Mouse (Mus musculus) ES-E14 (cell line): ENCODE data around the gene Sec14l5. TPM values are rescaled to one million over a fixed set of nuclear protein-coding genes. Genes with fewer than 3 reads are reported as not detected.
"Not testable (repeated sequence)": the region's sequence is repeated elsewhere in the genome, so short reads cannot be mapped to it uniquely, and the experiment has no call there.

Experiments
- DNase-seq: peaks from one replicate; pipeline ENCODE4 v3.0.0-alpha.2; 2013; ENCODE audit warnings: low read depth, low spot score
- H3K27ac ChIP-seq: 2 replicates; pipeline ENCODE4 v1.5.1; 2012; ENCODE audit warnings: low read depth, mild to moderate bottlenecking, low read length, moderate library complexity, mixed read lengths; ENCODE audit not compliant: poor library complexity, insufficient read depth, severe bottlenecking
- H3K36me3 ChIP-seq: 2 replicates; pipeline ENCODE4 v1.6.1; 2012; ENCODE audit warnings: mild to moderate bottlenecking, low read length, moderate library complexity, mixed read lengths; ENCODE audit not compliant: control insufficient read depth, poor library complexity, insufficient read depth, severe bottlenecking
- H3K4me1 ChIP-seq, 2 experiments: fragments of 150-350 bp in 1 of 2; sonication (generic) in 1 of 2; 2 replicates each; pipeline ENCODE4 v1.6.1; 2012; ENCODE audit warnings: low read length in 2 of 2, mild to moderate bottlenecking in 1 of 2, mixed read lengths in 1 of 2; ENCODE audit not compliant: control insufficient read depth in 2 of 2, insufficient read depth in 2 of 2, poor library complexity in 1 of 2
- H3K4me3 ChIP-seq, 2 experiments: fragments of 150-350 bp in 1 of 2; sonication (generic) in 1 of 2; 2 replicates each; pipeline ENCODE4 v1.5.1; 2012; ENCODE audit warnings: low read length in 2 of 2, low read depth in 1 of 2, mild to moderate bottlenecking in 1 of 2, mixed read lengths in 1 of 2; ENCODE audit not compliant: insufficient read depth in 1 of 2, poor library complexity in 1 of 2, severe bottlenecking in 1 of 2
- H3K9ac ChIP-seq: 2 replicates; pipeline ENCODE4 v1.6.1; 2012; ENCODE audit warnings: low read depth, mild to moderate bottlenecking, low read length, mixed read lengths; ENCODE audit not compliant: poor library complexity, insufficient read depth, severe bottlenecking
- H3K9me3 ChIP-seq: fragments of 150-350 bp; sonication (generic); 2 replicates; pipeline ENCODE4 v1.6.1; 2012; ENCODE audit warnings: low read depth, mild to moderate bottlenecking, low read length; ENCODE audit not compliant: control insufficient read depth, insufficient read depth
- CHD2 ChIP-seq: IDR thresholded peaks from 2 replicates; pipeline ENCODE4 v1.6.1; 2014; ENCODE audit warnings: mild to moderate bottlenecking, low read depth, low read length, inconsistent platforms
- HCFC1 ChIP-seq: IDR thresholded peaks from 2 replicates; pipeline ENCODE4 v1.6.1; 2012; ENCODE audit warnings: low read length, inconsistent platforms, borderline replicate concordance; ENCODE audit not compliant: insufficient read depth
- MAFK ChIP-seq: IDR thresholded peaks from 2 replicates; pipeline ENCODE4 v1.6.1; 2014; ENCODE audit warnings: mild to moderate bottlenecking, low read depth, low read length, inconsistent platforms; ENCODE audit not compliant: insufficient read depth
- ZC3H11A ChIP-seq: IDR thresholded peaks from 2 replicates; pipeline ENCODE4 v1.6.1; 2012; ENCODE audit warnings: low read depth, mild to moderate bottlenecking, inconsistent platforms, low read length, borderline replicate concordance
- ZNF384 ChIP-seq: IDR thresholded peaks from 2 replicates; pipeline ENCODE4 v1.6.1; 2012; ENCODE audit warnings: low read depth, low read length, inconsistent platforms
- in situ Hi-C, 2 experiments: fragments of 600-800 bp; cut with MboI; formaldehyde crosslinking; loops; one replicate each; pipeline ENCODE4 v1.15.1; 2025; ENCODE audit warnings: low sequenced_read_pairs in 2 of 2, inconsistent platforms in 1 of 2; ENCODE audit not compliant: unreplicated experiment in 2 of 2
- total RNA-seq: library from RNA; depleted of rRNA; stranded (reverse); fragments of 300-350 nt; gene quantifications from 2 replicates; pipeline ENCODE4 v1.2.3, GENCODE M21; 2012

Gene Sec14l5
- total RNA-seq, 1 experiment, result 1.3 TPM

DNA sequence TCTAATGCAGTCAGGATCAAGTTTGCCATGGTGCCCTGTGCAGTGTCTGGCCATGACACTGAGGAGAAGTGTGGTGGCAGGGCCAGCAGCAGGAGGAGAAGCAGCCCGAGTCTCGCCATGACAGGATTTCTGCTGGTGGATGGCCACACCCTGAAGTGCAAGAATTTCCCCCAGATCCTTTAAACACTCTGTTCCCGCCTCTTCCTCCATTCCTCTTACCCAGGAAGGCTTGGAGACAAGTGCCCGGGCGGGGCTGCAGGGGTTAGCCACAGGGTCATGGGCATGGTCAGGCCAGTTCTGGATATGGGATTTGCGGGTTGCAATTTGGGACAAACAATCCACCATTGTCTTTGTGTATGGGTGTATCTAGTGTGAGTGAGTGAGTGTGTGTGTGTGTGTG lies 75.2 kb downstream of the Sec14l5 start, which contains the start of gene AU021092:
Gene AU021092, minus strand, starts transcription at position 160 of the 400 bp plus-strand sequence.
- Histone ChIP-seq H3K9ac (no peak within 1 kb of the TSS), H3K27ac (no peak within 1 kb of the TSS), H3K4me3 (no peak within 1 kb of the TSS), H3K36me3 (no peaks in the 10 kb centered on the region), H3K4me1 (peaks cover 0 to 5% of the 10 kb centered on the region in 2 experiments; a peak in 1 of 4 replicates), H3K9me3 (no peaks in the 10 kb centered on the region)
- DNase-seq, result no peak
- no peak for TF ChIP-seq CHD2
- TF ChIP-seq ZC3H11A, result no peak
- TF ChIP-seq ZNF384, result no peak
- in situ Hi-C loops, result no loop called here

DNA sequence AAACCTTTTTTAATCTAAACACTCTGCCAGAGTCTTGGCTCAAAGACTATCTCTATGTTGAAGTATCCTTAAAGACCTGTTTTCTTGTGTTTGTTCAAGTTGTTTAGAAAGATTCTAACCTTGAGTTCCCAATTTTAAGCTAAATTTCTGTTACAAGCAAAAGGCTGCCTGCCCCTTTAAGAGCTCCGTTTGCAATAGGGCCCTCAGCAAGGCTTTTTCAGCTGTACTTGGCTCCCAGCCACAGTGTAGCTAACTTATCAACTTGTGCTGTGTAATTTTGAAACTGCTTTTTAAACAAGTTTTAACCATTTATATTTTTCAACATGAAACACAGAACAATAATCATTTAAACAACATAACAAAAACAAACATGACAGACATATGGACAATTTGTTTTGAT lies 79.6 kb downstream of the Sec14l5 start:
- H3K9me3 ChIP-seq, H3K9ac ChIP-seq, H3K27ac ChIP-seq, in situ Hi-C loops, H3K4me3 ChIP-seq, H3K36me3 ChIP-seq, H3K4me1 ChIP-seq, DNase-seq: not testable (repeated sequence)

DNA sequence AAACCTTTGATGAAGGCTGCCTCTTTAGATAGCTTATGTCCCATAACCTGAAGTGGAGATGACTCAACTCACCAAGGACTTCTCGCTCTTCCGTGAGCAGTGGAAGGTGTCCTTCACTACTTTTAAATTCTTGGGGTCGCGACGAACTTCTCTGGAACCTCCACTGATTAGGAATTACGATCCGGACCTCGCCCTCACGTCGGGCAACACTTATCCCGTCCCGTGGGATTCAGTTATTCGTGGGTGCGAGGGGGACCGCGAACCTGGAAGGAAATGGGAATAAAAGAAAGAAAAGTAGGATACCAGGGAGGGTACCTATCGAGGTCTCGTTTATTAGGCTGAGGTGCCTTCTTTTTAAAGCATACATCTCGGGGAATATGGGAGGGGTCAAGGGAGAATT lies 80.6 kb downstream of the Sec14l5 start:
- H3K9ac ChIP-seq, H3K4me3 ChIP-seq, H3K27ac ChIP-seq, H3K9me3 ChIP-seq, DNase-seq, in situ Hi-C loops, H3K36me3 ChIP-seq, H3K4me1 ChIP-seq: not testable (repeated sequence)

DNA sequence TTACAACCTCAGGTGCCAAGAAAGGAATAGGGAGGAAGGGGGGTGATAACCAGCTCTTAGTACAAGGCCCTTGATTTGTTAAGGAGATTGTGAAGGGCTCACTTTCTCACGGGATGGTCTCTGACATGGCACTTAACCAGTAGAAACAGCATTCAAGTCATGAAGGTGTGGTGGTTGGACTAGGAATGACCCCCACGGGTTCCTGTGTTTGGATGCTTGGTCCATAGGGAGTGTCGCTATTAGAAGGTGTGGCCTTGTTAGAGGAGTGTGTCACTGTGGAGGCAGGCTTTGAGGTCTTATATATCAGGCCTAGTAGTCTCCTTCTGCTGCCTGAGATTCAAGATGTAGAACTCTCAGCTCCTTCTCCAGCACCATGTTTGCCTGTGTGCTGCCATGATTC lies 81.2 kb downstream of the Sec14l5 start:
- H3K4me1 ChIP-seq, H3K36me3 ChIP-seq, H3K9me3 ChIP-seq, in situ Hi-C loops, DNase-seq, H3K27ac ChIP-seq, H3K9ac ChIP-seq, H3K4me3 ChIP-seq: not testable (repeated sequence)

DNA sequence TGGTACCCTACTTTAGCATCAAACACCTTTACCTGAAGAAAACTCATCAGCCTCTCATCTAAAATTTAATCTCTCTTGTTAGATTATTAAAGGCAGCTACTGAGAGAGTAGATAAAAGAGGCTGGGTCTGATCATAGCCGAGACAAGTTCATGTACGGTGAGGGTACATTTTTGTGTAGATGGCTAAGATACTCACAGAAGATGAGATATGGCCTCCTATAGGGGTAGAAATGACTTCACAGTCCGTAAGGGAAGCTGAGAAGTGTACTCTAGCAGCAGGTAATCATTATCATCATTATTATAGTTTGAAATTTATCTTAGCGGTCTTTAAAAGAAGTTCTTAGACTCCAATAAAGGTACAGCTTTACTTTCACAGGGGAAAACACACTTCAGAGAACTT lies 86.1 kb downstream of the Sec14l5 start:
- DNase-seq, result no peak
- H3K4me1 ChIP-seq, result no peaks in the 10 kb centered on the region
- peaks cover 6% of the 10 kb centered on the region; the same call in 1 of the 2 replicates for H3K36me3 ChIP-seq
- no peak overlapping the region for H3K27ac ChIP-seq
- in situ Hi-C loops, result no loop called here
- no peak for TF ChIP-seq CHD2
- TF ChIP-seq ZC3H11A, result no peak
- TF ChIP-seq MAFK, result no peak
- no peak for TF ChIP-seq ZNF384
- no peak for TF ChIP-seq HCFC1
- H3K4me3 ChIP-seq, result no peak overlapping the region
- H3K9ac ChIP-seq, result no peak overlapping the region
- H3K9me3 ChIP-seq, result no peaks in the 10 kb centered on the region
